Mouse (Mus musculus) limb, embryonic 14.5 days (tissue): ENCODE data around the gene Krtcap3. TPM values are rescaled to one million over a fixed set of nuclear protein-coding genes. Genes with fewer than 3 reads are reported as not detected.

Experiments
- ATAC-seq: fragments of 200-750 bp; cut with Nextera tagmentation; 2 replicates; pipeline ENCODE4 v1.8.0; 2017; ENCODE audit warnings: low read depth, moderate number of reproducible peaks, moderate TSS enrichment; ENCODE audit not compliant: low FRiP score
- DNase-seq: peaks from one replicate; pipeline ENCODE4 v3.0.0-alpha.2; 2015; ENCODE audit warnings: low spot score
- H3K27ac ChIP-seq: fragments of 300-500 bp; sonication (generic); replicated peaks from 2 replicates; pipeline ENCODE4 v1.5.1; 2014; ENCODE audit warnings: low read depth, mild to moderate bottlenecking, low read length, moderate library complexity, mixed read lengths
- H3K27me3 ChIP-seq: fragments of 300-500 bp; sonication (generic); 2 replicates; pipeline ENCODE4 v1.6.1; 2014; ENCODE audit warnings: low read length, mixed read lengths; ENCODE audit not compliant: control insufficient read depth, insufficient read depth
- H3K36me3 ChIP-seq: fragments of 300-500 bp; sonication (generic); 2 replicates; pipeline ENCODE4 v1.6.1; 2014; ENCODE audit warnings: mild to moderate bottlenecking, low read length, moderate library complexity, mixed read lengths; ENCODE audit not compliant: control insufficient read depth, insufficient read depth
- H3K4me1 ChIP-seq: fragments of 300-500 bp; sonication (generic); 2 replicates; pipeline ENCODE4 v1.6.1; 2014; ENCODE audit warnings: antibody characterized with exemption, low read length, mixed read lengths; ENCODE audit not compliant: control insufficient read depth, insufficient read depth
- H3K4me2 ChIP-seq: fragments of 300-500 bp; sonication (generic); replicated peaks from 2 replicates; pipeline ENCODE4 v1.6.1; 2014; ENCODE audit warnings: low read depth, mild to moderate bottlenecking, low read length, moderate library complexity; ENCODE audit not compliant: severe bottlenecking
- H3K4me3 ChIP-seq: fragments of 300-500 bp; sonication (generic); replicated peaks from 2 replicates; pipeline ENCODE4 v1.5.1; 2014; ENCODE audit warnings: low read length
- H3K9ac ChIP-seq: fragments of 300-500 bp; sonication (generic); 2 replicates; pipeline ENCODE4 v1.6.1; 2014; ENCODE audit warnings: mild to moderate bottlenecking, low read depth, low read length, moderate library complexity; ENCODE audit not compliant: severe bottlenecking
- H3K9me3 ChIP-seq: fragments of 300-500 bp; sonication (generic); 2 replicates; pipeline ENCODE4 v1.6.1; 2016; ENCODE audit warnings: low read length; ENCODE audit not compliant: control insufficient read depth
- POLR2A ChIP-seq: fragments of 200-500 bp; IDR thresholded peaks from 2 replicates; pipeline ENCODE4 v1.8.0; 2012; ENCODE audit warnings: inconsistent platforms, mild to moderate bottlenecking, moderate library complexity, borderline replicate concordance; ENCODE audit not compliant: insufficient read depth, insufficient read length; ENCODE audit errors: extremely low read depth
- WGBS: fragments of 180-500 bp; shearing (Covaris S2); extraction: QIAGEN DNeasy Blood & Tissue Kit; methylation state at CpG from one replicate; pipeline ENCODE4 v1.1.7; 2014; 5-methylcytosine and 5-hydroxymethylcytosine counted together
- polyA plus RNA-seq, 2 experiments: library from polyadenylated mRNA; depleted of rRNA in 1 of 2; stranded (reverse) in 1 of 2; unstranded in 1 of 2; fragments of >200 nt; fragmentation: Nextera tagmentation in 1 of 2; extraction: Ambion mirVana in 1 of 2; gene quantifications; 2 replicates each; pipeline versions ENCODE4 v1.2.1 to v1.2.3; 2012 to 2014

Krtcap3 gene
- polyA plus RNA-seq, 2 experiments, result 10.2 to 25.2 TPM

- H3K27ac ChIP-seq, result peak within 1 kb of the TSS; percentile 86
- H3K4me3 ChIP-seq, result peak within 1 kb of the TSS; percentile 56
- H3K9me3 ChIP-seq, result no peaks in the 10 kb centered on the region
- DNase-seq (peak; percentile 99), ATAC-seq (peak; percentile 95)
- no peaks in the 10 kb centered on the region for H3K27me3 ChIP-seq
- WGBS, result 2% methylated on average over 45 of the region's 45 CpGs
- H3K4me1 ChIP-seq, result peaks cover 16% of the 10 kb centered on the region
- peak; percentile 55; the same call in 1 of the 2 replicates for TF ChIP-seq POLR2A
- H3K9ac ChIP-seq, result peak within 1 kb of the TSS; percentile 52
- H3K4me2 ChIP-seq, result peak within 1 kb of the TSS; percentile 79
- peaks cover 31% of the 10 kb centered on the region for H3K36me3 ChIP-seq
These were observed 39.2 kb downstream of the Krtcap3 start, which contains the start of gene Ift172 for GRCm38 (mm10) chr5:31290521-31291360. Ift172 (minus strand) TSS chr5:31291116.

- Histone ChIP-seq H3K27ac (peak overlapping the region; percentile 86), H3K4me2 (peak overlapping the region; percentile 79), H3K27me3 (no peaks in the 10 kb centered on the region), H3K9me3 (no peaks in the 10 kb centered on the region), H3K9ac (peak overlapping the region; percentile 52; the same call in 1 of the 2 replicates), H3K4me3 (peak overlapping the region; percentile 56), H3K36me3 (peaks cover 25% of the 10 kb centered on the region), H3K4me1 (peaks cover 16% of the 10 kb centered on the region)
- DNase-seq (no peak), ATAC-seq (no peak)
- WGBS, result 4% methylated on average over 9 of the region's 9 CpGs
- no peak for TF ChIP-seq POLR2A
These were observed 39.8 kb downstream of the Krtcap3 start for GRCm38 (mm10) chr5:31291361-31291688.

GRCm38 (mm10) chr5:31294964-31295605 is 43.6 kb downstream of the Krtcap3 start:
- peaks cover 12% of the 10 kb centered on the region for H3K4me1 ChIP-seq
- peaks cover 19% of the 10 kb centered on the region for H3K36me3 ChIP-seq
- no peaks in the 10 kb centered on the region for H3K27me3 ChIP-seq
- H3K27ac ChIP-seq, result peak overlapping the region; percentile 67
- H3K9ac ChIP-seq, result peak overlapping the region; percentile 92
- no peaks in the 10 kb centered on the region for H3K9me3 ChIP-seq
- 4% methylated on average over 14 of the region's 29 CpGs for whole genome bisulfite sequencing
- H3K4me3 ChIP-seq, result peak overlapping the region; percentile 93
- peak overlapping the region; percentile 87 for H3K4me2 ChIP-seq
- DNase-seq, result no peak
- ATAC-seq, result peak; percentile 15
- TF ChIP-seq POLR2A, result no peak

- Histone ChIP-seq H3K4me2 (peak within 1 kb of the TSS; percentile 87), H3K9me3 (no peaks in the 10 kb centered on the region), H3K4me1 (peaks cover 9% of the 10 kb centered on the region), H3K36me3 (peaks cover 19% of the 10 kb centered on the region), H3K27me3 (no peaks in the 10 kb centered on the region), H3K4me3 (peak within 1 kb of the TSS; percentile 93), H3K27ac (peak within 1 kb of the TSS; percentile 67), H3K9ac (peak within 1 kb of the TSS; percentile 92)
- ATAC-seq (peak; percentile 79), DNase-seq (peak; percentile 51)
- 0% methylated on average over 18 of the region's 46 CpGs for WGBS
- TF ChIP-seq POLR2A, result 0 out of 2 replicates have a peak, but pooled peaks have one; percentile 29
These were observed 44.2 kb downstream of the Krtcap3 start, which contains the start of gene Fndc4 for GRCm38 (mm10) chr5:31295606-31296141. Fndc4 (minus strand) TSS chr5:31296080.

GRCm38 (mm10) chr5:31297047-31297757 is 45.7 kb downstream of the Krtcap3 start, which contains the start of gene Gckr:
Gckr (plus strand) TSS chr5:31297443.
- H3K36me3 ChIP-seq, result peaks cover 19% of the 10 kb centered on the region
- no peaks in the 10 kb centered on the region for H3K9me3 ChIP-seq
- WGBS, result 80% methylated on average over 13 of the region's 13 CpGs
- peak within 1 kb of the TSS; percentile 93; the same call in 1 of the 2 replicates for H3K4me3 ChIP-seq
- 0 out of 2 replicates have a peak within 1 kb of the TSS, but pooled peaks have one; percentile 92 for H3K9ac ChIP-seq
- H3K27ac ChIP-seq, result no peak within 1 kb of the TSS
- TF ChIP-seq POLR2A, result no peak
- H3K4me1 ChIP-seq, result peaks cover 9% of the 10 kb centered on the region
- no peaks in the 10 kb centered on the region for H3K27me3 ChIP-seq
- DNase-seq, result no peak
- peak within 1 kb of the TSS; percentile 87 for H3K4me2 ChIP-seq
- ATAC-seq, result no peak
